Mouse (Mus musculus) embryonic facial prominence, embryonic 15.5 days (tissue): Measurements from ENCODE around the gene Krt1. TPM values are rescaled to one million over a fixed set of nuclear protein-coding genes. Genes with fewer than 3 reads are reported as not detected.

Experiments used
- ATAC-seq: fragments of 200-750 bp; cut with Nextera tagmentation; 2 replicates; pipeline ENCODE4 v1.8.0; 2017; ENCODE audit warnings: low read depth, moderate TSS enrichment; ENCODE audit not compliant: insufficient number of reproducible peaks, low FRiP score, low TSS enrichment
- H3K27ac ChIP-seq: fragments of 300-500 bp; sonication (generic); replicated peaks from 2 replicates; pipeline ENCODE4 v1.5.1; 2015; ENCODE audit warnings: mild to moderate bottlenecking, inconsistent platforms
- H3K27me3 ChIP-seq: fragments of 300-500 bp; sonication (generic); 2 replicates; pipeline ENCODE4 v1.6.1; 2015; ENCODE audit warnings: inconsistent platforms
- H3K36me3 ChIP-seq: fragments of 300-500 bp; sonication (generic); 2 replicates; pipeline ENCODE4 v1.6.1; 2015; ENCODE audit warnings: mild to moderate bottlenecking, inconsistent platforms
- H3K4me1 ChIP-seq: fragments of 300-500 bp; sonication (generic); 2 replicates; pipeline ENCODE4 v1.6.1; 2015; ENCODE audit warnings: inconsistent platforms
- H3K4me2 ChIP-seq: fragments of 300-500 bp; sonication (generic); replicated peaks from 2 replicates; pipeline ENCODE4 v1.6.1; 2015; ENCODE audit warnings: mild to moderate bottlenecking, inconsistent platforms
- H3K4me3 ChIP-seq: fragments of 300-500 bp; sonication (generic); replicated peaks from 2 replicates; pipeline ENCODE4 v1.5.1; 2015; ENCODE audit warnings: mild to moderate bottlenecking, inconsistent platforms
- H3K9ac ChIP-seq: fragments of 300-500 bp; sonication (generic); 2 replicates; pipeline ENCODE4 v1.6.1; 2015; ENCODE audit warnings: inconsistent platforms
- H3K9me3 ChIP-seq: fragments of 300-500 bp; sonication (generic); replicated peaks from 2 replicates; pipeline ENCODE4 v1.6.1; 2016; ENCODE audit warnings: inconsistent platforms
- WGBS: fragments of 180-500 bp; shearing (Covaris S2); methylation state at CpG from one replicate; pipeline ENCODE4 v1.1.7; 2015; 5-methylcytosine and 5-hydroxymethylcytosine counted together
- microRNA-seq: library from miRNA; unstranded; fragments of <30 nt; microRNA quantifications from one replicate; pipeline ENCODE4, GENCODE M21; 2016; ENCODE audit warnings: borderline number of aligned reads
- polyA plus RNA-seq: library from polyadenylated mRNA; unstranded; fragments of >200 nt; fragmentation: Nextera tagmentation; extraction: Ambion mirVana; gene quantifications from 2 replicates; pipeline ENCODE4 v1.2.1, GENCODE M21; 2015

The Krt1 gene
- polyA plus RNA-seq, 1 experiment from 2014 or later = 778 TPM

DNA sequence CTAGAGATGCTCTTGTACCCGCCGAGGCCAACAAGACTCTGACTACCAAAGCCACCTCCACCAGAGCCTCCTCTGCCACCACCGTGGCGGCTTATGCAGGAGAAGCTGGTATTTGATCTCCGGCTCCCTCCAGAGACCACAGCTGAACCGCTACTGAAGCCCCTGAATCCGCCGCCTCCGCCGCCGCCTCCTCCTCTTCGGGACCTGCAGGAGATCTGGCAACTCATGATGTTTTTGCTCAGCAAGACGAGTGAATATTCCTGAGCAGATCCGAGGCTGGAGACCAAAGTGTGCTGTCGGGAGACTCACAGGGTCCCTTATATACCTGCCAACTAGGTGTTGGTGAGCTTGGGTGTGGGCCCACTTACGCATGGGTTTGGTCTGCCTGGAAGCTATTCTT, 32.7 kb downstream of the Krt1 start, which contains the start of gene Krt2:
Gene Krt2, minus strand, starts transcription at position 295 of the 400 bp plus-strand sequence.
- no peak within 1 kb of the TSS for H3K9ac ChIP-seq
- H3K36me3 ChIP-seq = no peaks in the 10 kb centered on the region
- H3K27ac ChIP-seq = no peak within 1 kb of the TSS
- no peaks in the 10 kb centered on the region for H3K4me1 ChIP-seq
- H3K9me3 ChIP-seq = no peaks in the 10 kb centered on the region
- 78% methylated on average over 16 of the region's 16 CpGs for WGBS
- ATAC-seq = no peak
- no peak within 1 kb of the TSS for H3K4me3 ChIP-seq
- 0 out of 2 replicates have a peak, but pooled peaks cover 2% of the 10 kb centered on the region for H3K27me3 ChIP-seq
- H3K4me2 ChIP-seq = no peak within 1 kb of the TSS

DNA sequence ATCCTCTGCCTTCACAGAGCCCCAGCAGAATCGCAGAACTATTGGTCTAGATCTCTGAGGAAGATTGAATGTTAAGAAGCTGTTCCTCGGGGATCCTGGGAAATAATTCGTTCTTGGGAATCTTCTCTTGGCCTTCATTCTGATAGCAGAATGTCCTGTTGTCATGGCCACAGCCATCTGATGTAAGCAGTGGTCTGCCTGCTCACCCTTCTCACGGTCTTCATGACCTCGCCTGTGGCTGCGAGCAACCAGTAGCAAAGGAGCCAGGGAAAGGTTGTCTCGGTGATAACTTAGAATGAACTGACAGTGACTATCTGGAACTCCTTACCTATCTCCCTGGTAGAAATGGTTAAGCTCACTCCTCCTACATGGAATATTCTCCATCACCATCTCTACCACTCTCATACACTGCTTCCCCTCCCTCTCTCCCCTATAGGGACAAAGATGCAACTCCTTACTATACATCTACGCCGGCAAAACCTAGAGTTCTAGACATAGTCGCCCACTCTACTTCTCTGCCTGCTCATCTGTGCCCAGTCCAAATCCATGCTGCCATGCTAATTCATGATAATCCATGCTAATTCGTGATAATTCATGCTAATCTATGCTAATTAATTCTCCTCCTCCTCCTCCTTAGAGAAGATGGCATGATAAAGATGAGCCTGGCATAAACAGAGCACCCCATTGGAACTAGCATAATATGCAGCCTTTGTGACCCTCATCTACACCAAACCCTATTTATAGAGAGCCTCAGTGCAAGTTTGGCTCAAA, 47.4 kb downstream of the Krt1 start:
- no peak overlapping the region for H3K27ac ChIP-seq
- no peak overlapping the region for H3K4me3 ChIP-seq
- H3K27me3 ChIP-seq = peaks cover 3% of the 10 kb centered on the region; the same call in 1 of the 2 replicates
- no peaks in the 10 kb centered on the region for H3K4me1 ChIP-seq
- no peaks in the 10 kb centered on the region for H3K9me3 ChIP-seq
- H3K4me2 ChIP-seq = no peak overlapping the region
- 82% methylated on average over 11 of the region's 11 CpGs for WGBS
- H3K9ac ChIP-seq = no peak overlapping the region
- H3K36me3 ChIP-seq = no peaks in the 10 kb centered on the region
- no peak for ATAC-seq

DNA sequence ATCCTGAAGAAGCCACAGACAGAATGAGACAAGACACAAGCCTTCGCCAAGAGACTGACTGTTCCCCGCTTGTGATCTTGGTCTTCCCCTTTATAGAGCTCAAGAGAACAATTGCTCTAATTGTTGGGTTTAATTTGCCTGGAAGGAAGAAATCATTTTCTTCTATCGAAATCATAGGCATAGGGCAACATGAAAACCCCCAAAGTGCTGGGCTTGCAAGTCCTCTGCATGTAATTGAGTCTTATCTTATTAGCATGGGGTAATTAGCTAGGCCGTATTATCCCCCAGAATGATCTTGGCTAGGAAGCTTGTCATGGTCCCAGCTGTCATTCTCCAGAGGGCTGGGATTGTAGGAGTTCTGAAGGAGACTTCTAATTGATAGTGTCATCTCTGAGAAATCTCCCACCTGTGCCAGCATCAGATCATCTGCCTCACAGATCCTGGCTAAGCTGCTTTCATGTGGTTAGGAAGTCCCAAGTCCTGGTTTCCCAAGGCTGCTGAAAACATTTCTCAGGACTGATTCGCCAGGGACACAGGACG, 48.2 kb downstream of the Krt1 start, which contains the start of gene Krt73:
Gene Krt73, minus strand, starts transcription at position 51 of the 540 bp plus-strand sequence.
- H3K4me2 ChIP-seq = no peak within 1 kb of the TSS
- H3K4me1 ChIP-seq = no peaks in the 10 kb centered on the region
- no peak within 1 kb of the TSS for H3K9ac ChIP-seq
- H3K4me3 ChIP-seq = no peak within 1 kb of the TSS
- no peak within 1 kb of the TSS for H3K27ac ChIP-seq
- peaks cover 3% of the 10 kb centered on the region; the same call in 1 of the 2 replicates for H3K27me3 ChIP-seq
- ATAC-seq = no peak
- H3K36me3 ChIP-seq = no peaks in the 10 kb centered on the region
- 71% methylated on average over 6 of the region's 6 CpGs for whole genome bisulfite sequencing
- no peaks in the 10 kb centered on the region for H3K9me3 ChIP-seq

Small RNA genes lying within 50 kb of the gene (microRNA-seq; reads per million reads assigned to microRNA genes)
- not detected for gene Gm44356

Other genes starting within 250 kb of the Krt1 start
- gene Gm5414, start 222.6 kb downstream of the Krt1 start, polyA plus RNA-seq = not detected in 2 replicates
- gene Gm5478, start 203.4 kb downstream of the Krt1 start, polyA plus RNA-seq = not detected in 2 replicates
- gene Krt6b, start 170.5 kb downstream of the Krt1 start, polyA plus RNA-seq = 8.2 and 9.1 TPM in 2 replicates
- 310 and 324 TPM in 2 replicates for gene Krt6a, start 156.5 kb downstream of the Krt1 start, polyA plus RNA-seq
- gene Krt5, start 137.9 kb downstream of the Krt1 start, polyA plus RNA-seq = 867 and 987 TPM in 2 replicates
- 101 and 197 TPM in 2 replicates for gene Krt71, start 107.7 kb downstream of the Krt1 start, polyA plus RNA-seq
- gene Krt72, start 64.3 kb downstream of the Krt1 start, polyA plus RNA-seq = 7.3 and 8.2 TPM in 2 replicates
- 17.2 and 30.5 TPM in 2 replicates for gene Krt73, start 48.4 kb downstream of the Krt1 start, polyA plus RNA-seq
- gene Krt2, start 32.6 kb downstream of the Krt1 start, polyA plus RNA-seq = 1.2 and 2.0 TPM in 2 replicates
- 67.0 and 80.2 TPM in 2 replicates for gene Krt77, start 18.9 kb upstream of the Krt1 start, polyA plus RNA-seq
- 0.63 and 2.2 TPM in 2 replicates for gene Krt76, start 42.1 kb upstream of the Krt1 start, polyA plus RNA-seq
- gene Krt4, start 73.9 kb upstream of the Krt1 start, polyA plus RNA-seq = 212 and 217 TPM in 2 replicates
- gene Krt79, start 89.5 kb upstream of the Krt1 start, polyA plus RNA-seq = 67.2 and 70.6 TPM in 2 replicates
- 11.5 and 14.1 TPM in 2 replicates for gene Krt78, start 103.5 kb upstream of the Krt1 start, polyA plus RNA-seq
- gene Krt8, start 153.7 kb upstream of the Krt1 start, polyA plus RNA-seq = 131 and 181 TPM in 2 replicates
- 87.8 and 119 TPM in 2 replicates for gene Krt18, start 177.4 kb upstream of the Krt1 start, polyA plus RNA-seq
- gene Eif4b, start 223.0 kb upstream of the Krt1 start, polyA plus RNA-seq = 107 and 113 TPM in 2 replicates
- 45.5 and 57.2 TPM in 2 replicates for gene Tns2, start 249.6 kb upstream of the Krt1 start, polyA plus RNA-seq